Mouse (Mus musculus) layer of hippocampus, adult 18-20 months (tissue): ENCODE measurements around the gene Myo10. TPM values are rescaled to one million over a fixed set of nuclear protein-coding genes. Genes with fewer than 3 reads are reported as not detected.

Experiments
- DNase-seq, 2 experiments: peaks; one replicate each; pipeline ENCODE4 v3.0.0; 2022; ENCODE audit warnings: low spot score in 2 of 2
- total RNA-seq, 2 experiments: library from RNA; stranded (reverse); gene quantifications; 2 replicates each; pipeline ENCODE4 v1.2.3; 2021

Gene Myo10
- total RNA-seq, 2 experiments from 2014 or later, result 49.7 to 50.7 TPM

- no peak for DNase-seq
Measured at GRCm38 (mm10) chr15:25609253-25609652, 13.1 kb upstream of the Myo10 start.

- no peak for DNase-seq
Measured at GRCm38 (mm10) chr15:25611178-25611577, 11.1 kb upstream of the Myo10 start.

GRCm38 (mm10) chr15:25620560-25620959 is 1.8 kb upstream of the Myo10 start:
- DNase-seq, result no peak

- no peak for DNase-seq
Measured at GRCm38 (mm10) chr15:25621351-25622199, 750 bp upstream of the Myo10 start.

GRCm38 (mm10) chr15:25622867-25623471 is 644 bp downstream of the Myo10 start:
- DNase-seq, result no peak

GRCm38 (mm10) chr15:25623556-25624180 is 1.3 kb downstream of the Myo10 start:
- DNase-seq, result no peak

- peak in 1 of 2 experiments; percentile 6 for DNase-seq
Measured at GRCm38 (mm10) chr15:25624263-25624662, 1.9 kb downstream of the Myo10 start.

GRCm38 (mm10) chr15:25625471-25625870 is 3.1 kb downstream of the Myo10 start:
- no peak for DNase-seq

- no peak for DNase-seq
Measured at GRCm38 (mm10) chr15:25627012-25627411, 4.7 kb downstream of the Myo10 start.

GRCm38 (mm10) chr15:25628251-25628650 is 5.9 kb downstream of the Myo10 start:
- no peak for DNase-seq

GRCm38 (mm10) chr15:25630716-25631115 is 8.4 kb downstream of the Myo10 start:
- no peak for DNase-seq

- DNase-seq, result no peak
Measured at GRCm38 (mm10) chr15:25631332-25631731, 9.0 kb downstream of the Myo10 start.

GRCm38 (mm10) chr15:25632902-25633301 is 10.6 kb downstream of the Myo10 start:
- DNase-seq, result no peak

GRCm38 (mm10) chr15:25633674-25634340 is 11.5 kb downstream of the Myo10 start:
- DNase-seq, result no peak

- DNase-seq, result peak in 1 of 2 experiments; percentile 15
Measured at GRCm38 (mm10) chr15:25637727-25638126, 15.4 kb downstream of the Myo10 start.

- DNase-seq, result no peak
Measured at GRCm38 (mm10) chr15:25639217-25639616, 16.9 kb downstream of the Myo10 start.

- DNase-seq, result no peak
Measured at GRCm38 (mm10) chr15:25640840-25641752, 18.8 kb downstream of the Myo10 start.

GRCm38 (mm10) chr15:25642214-25643058 is 20.1 kb downstream of the Myo10 start:
- peak in 1 of 2 experiments; percentile 9 for DNase-seq

- DNase-seq, result no peak
Measured at GRCm38 (mm10) chr15:25645862-25646261, 23.5 kb downstream of the Myo10 start.

- no peak for DNase-seq
Measured at GRCm38 (mm10) chr15:25648287-25648686, 26.0 kb downstream of the Myo10 start.
